Mouse (Mus musculus): Measurements from ENCODE around the gene Kif18b. TPM values are rescaled to one million over a fixed set of nuclear protein-coding genes. Genes with fewer than 3 reads are reported as not detected.
A peak's percentile ranks its signal among the peaks of the same experiment; 100 is the strongest.

Gene Kif18b
- polyA plus RNA-seq, 2 experiments, result 6.3 to 19.7 TPM

DNA sequence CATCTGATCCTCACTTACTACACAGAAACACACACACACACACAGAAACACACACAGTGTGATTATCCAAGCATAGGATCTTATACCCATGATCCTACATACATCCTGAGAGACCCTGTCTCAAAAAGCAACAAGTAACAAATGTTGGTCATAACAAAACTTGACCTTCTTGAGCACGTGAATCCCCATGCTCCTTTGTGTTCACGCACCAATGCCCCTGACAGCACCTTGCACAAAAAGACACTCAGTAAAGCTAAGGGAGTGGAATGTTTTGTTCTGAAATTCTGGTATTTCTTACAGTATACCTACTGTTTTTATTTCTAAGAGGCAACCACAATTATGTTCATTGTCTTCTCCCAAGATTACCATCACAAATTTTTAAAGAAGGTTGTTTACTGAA is 45.4 kb downstream of the Kif18b start:
- Histone ChIP-seq H3K4me1 (replicated peaks; ENCODE audit: control insufficient read depth in 2 of 2, insufficient read depth in 2 of 2, low read length in 1 of 2) (peaks cover 18 to 19% of the 10 kb centered on the region in 2 experiments), H3K9me3 (ENCODE audit: control insufficient read depth, low read length) (no peaks in the 10 kb centered on the region), H3K27ac (no peak overlapping the region; the same call in 1 of the 2 replicates), H3K27me3 (ENCODE audit: control insufficient read depth, insufficient read depth, low read length) (no peaks in the 10 kb centered on the region; the same call in 1 of the 2 replicates), H3K4me3 (ENCODE audit: insufficient read depth in 1 of 2, low read depth in 2 of 2, low read length in 2 of 2) (peak overlapping the region; percentile 96 to 98; a peak in 2 of 4 replicates), H3K36me3 (replicated peaks; ENCODE audit: control insufficient read depth, insufficient read depth, low read depth) (peaks cover 29% of the 10 kb centered on the region), H3K9ac (replicated peaks) (peak overlapping the region; percentile 93), H3K4me2 (ENCODE audit: low read depth) (peak overlapping the region; percentile 86)
- no peak for DNase-seq (ENCODE audit: low read depth in 3 of 3, low spot score in 3 of 3)
- 82% methylated on average over 2 of the region's 2 CpGs for WGBS (ENCODE audit: insufficient replicate concordance)
- no peak for TF ChIP-seq EP300 (IDR thresholded peaks at IDR 0.05; ENCODE audit: low read depth)
- TF ChIP-seq CTCF (IDR thresholded peaks at IDR 0.05; ENCODE audit: low read depth), result no peak
- ATAC-seq (ENCODE audit: insufficient read depth), result no peak

DNA sequence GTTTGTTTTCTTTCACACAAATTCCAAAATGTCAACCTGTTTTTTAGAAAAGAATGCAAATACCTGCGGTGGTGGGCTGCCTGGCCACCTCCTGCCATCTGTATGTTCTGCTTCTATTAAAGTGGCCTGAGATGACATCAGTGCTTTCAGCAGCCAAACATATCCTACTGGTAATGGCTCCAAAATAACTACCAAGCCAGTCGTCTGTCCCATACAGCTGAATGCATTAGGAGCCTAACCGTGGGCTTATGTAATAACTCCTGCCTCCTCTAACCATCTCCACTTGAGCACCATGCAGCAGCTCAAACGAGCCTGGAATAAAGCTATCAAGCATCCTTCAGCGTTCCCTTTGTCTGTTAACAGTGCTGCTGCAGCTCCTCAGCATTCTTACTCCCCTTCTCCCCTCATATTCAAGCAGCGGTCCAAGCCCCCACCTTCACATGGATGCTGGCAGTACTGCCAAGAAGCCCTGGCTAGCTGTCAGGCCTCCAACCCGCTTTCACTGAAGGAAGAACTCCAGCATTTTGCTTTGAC is 50.1 kb downstream of the Kif18b start:
- Histone ChIP-seq H3K27ac (no peak overlapping the region), H3K27me3 (ENCODE audit: control insufficient read depth, insufficient read depth, low read length) (no peaks in the 10 kb centered on the region), H3K9me3 (ENCODE audit: control insufficient read depth, low read length) (no peaks in the 10 kb centered on the region), H3K4me2 (ENCODE audit: low read depth) (no peak overlapping the region), H3K4me1 (replicated peaks; ENCODE audit: control insufficient read depth in 2 of 2, insufficient read depth in 2 of 2, low read length in 1 of 2) (peaks cover 4 to 7% of the 10 kb centered on the region in 2 experiments), H3K36me3 (replicated peaks; ENCODE audit: control insufficient read depth, insufficient read depth, low read depth) (peaks cover 45% of the 10 kb centered on the region), H3K9ac (replicated peaks) (no peak overlapping the region), H3K4me3 (ENCODE audit: insufficient read depth in 1 of 2, low read depth in 2 of 2, low read length in 2 of 2) (no peak overlapping the region)
- TF ChIP-seq EP300 (IDR thresholded peaks at IDR 0.05; ENCODE audit: low read depth) (no peak), CTCF (IDR thresholded peaks at IDR 0.05; ENCODE audit: low read depth) (no peak)
- ATAC-seq (ENCODE audit: insufficient read depth), result no peak
- 77% methylated on average over 7 of the region's 7 CpGs for WGBS (ENCODE audit: insufficient replicate concordance)
- no peak for DNase-seq (ENCODE audit: low read depth in 3 of 3, low spot score in 3 of 3)

DNA sequence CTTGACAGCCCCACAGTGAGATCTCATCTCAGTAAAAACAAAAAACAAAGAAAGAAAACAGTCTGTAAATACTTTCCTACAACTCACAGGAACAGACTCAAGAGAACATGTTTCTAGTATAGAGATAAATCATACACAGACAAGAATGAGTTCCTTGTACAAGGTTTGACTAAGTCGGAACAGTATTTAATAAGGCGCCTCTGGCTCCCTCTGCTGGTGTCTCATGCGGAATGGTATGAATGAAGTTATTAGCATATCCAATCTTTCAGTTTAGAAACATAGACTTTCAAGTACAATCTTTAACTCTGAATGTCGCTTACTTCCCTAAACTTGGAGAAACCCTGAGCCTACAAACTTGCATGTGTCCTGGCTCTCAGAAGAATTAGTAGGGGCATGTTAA is 60.7 kb downstream of the Kif18b start:
- DNase-seq (ENCODE audit: low read depth in 3 of 3, low spot score in 3 of 3) (no peak), ATAC-seq (ENCODE audit: insufficient read depth) (no peak)
- no peak overlapping the region for H3K9ac ChIP-seq (replicated peaks)
- peaks cover 69% of the 10 kb centered on the region for H3K36me3 ChIP-seq (replicated peaks; ENCODE audit: control insufficient read depth, insufficient read depth, low read depth)
- WGBS (ENCODE audit: insufficient replicate concordance), result 44% methylated on average over 4 of the region's 4 CpGs
- no peaks in the 10 kb centered on the region for H3K27me3 ChIP-seq (ENCODE audit: control insufficient read depth, insufficient read depth, low read length)
- H3K9me3 ChIP-seq (ENCODE audit: control insufficient read depth, low read length), result no peaks in the 10 kb centered on the region
- no peak overlapping the region for H3K27ac ChIP-seq
- H3K4me2 ChIP-seq (ENCODE audit: low read depth), result no peak overlapping the region
- H3K4me3 ChIP-seq (ENCODE audit: insufficient read depth in 1 of 2, low read depth in 2 of 2, low read length in 2 of 2), result no peak overlapping the region
- H3K4me1 ChIP-seq (replicated peaks; ENCODE audit: control insufficient read depth in 2 of 2, insufficient read depth in 2 of 2, low read length in 1 of 2), result no peaks in the 10 kb centered on the region
- TF ChIP-seq CTCF (IDR thresholded peaks at IDR 0.05; ENCODE audit: low read depth), result peak; percentile 52; the same call in 1 of the 2 replicates
- no peak for TF ChIP-seq EP300 (IDR thresholded peaks at IDR 0.05; ENCODE audit: low read depth)

DNA sequence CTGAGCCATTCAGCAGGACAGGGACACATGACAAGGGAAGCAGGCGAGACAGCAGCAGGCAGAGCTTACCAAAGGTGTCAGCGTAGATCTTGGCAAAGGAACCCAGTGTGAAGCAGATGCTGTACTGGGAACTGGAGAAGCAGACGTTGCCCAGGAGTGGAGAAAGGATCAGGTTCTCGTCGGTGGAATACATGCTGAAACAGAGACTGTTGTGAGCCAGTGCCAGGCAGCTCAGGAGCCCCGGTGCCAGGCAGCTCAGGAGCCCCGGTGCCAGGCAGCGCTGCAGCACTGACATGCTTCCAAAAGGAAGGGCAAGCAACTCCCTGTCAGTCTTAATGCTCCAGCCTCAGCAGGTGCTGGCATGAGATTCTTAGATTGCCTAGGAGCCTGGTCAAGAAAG is 65.0 kb downstream of the Kif18b start:
- WGBS (ENCODE audit: insufficient replicate concordance), result 83% methylated on average over 8 of the region's 8 CpGs
- H3K4me2 ChIP-seq (ENCODE audit: low read depth), result no peak overlapping the region
- H3K9me3 ChIP-seq (ENCODE audit: control insufficient read depth, low read length), result no peaks in the 10 kb centered on the region
- DNase-seq (ENCODE audit: low read depth in 3 of 3, low spot score in 3 of 3), result no peak
- TF ChIP-seq EP300 (IDR thresholded peaks at IDR 0.05; ENCODE audit: low read depth), result no peak
- no peak for TF ChIP-seq CTCF (IDR thresholded peaks at IDR 0.05; ENCODE audit: low read depth)
- H3K27ac ChIP-seq, result no peak overlapping the region
- H3K27me3 ChIP-seq (ENCODE audit: control insufficient read depth, insufficient read depth, low read length), result no peaks in the 10 kb centered on the region
- peaks cover 67% of the 10 kb centered on the region for H3K36me3 ChIP-seq (replicated peaks; ENCODE audit: control insufficient read depth, insufficient read depth, low read depth)
- no peak for ATAC-seq (ENCODE audit: insufficient read depth)
- H3K4me1 ChIP-seq (replicated peaks; ENCODE audit: control insufficient read depth in 2 of 2, insufficient read depth in 2 of 2, low read length in 1 of 2), result no peaks in the 10 kb centered on the region
- no peak overlapping the region for H3K9ac ChIP-seq (replicated peaks)
- H3K4me3 ChIP-seq (ENCODE audit: insufficient read depth in 1 of 2, low read depth in 2 of 2, low read length in 2 of 2), result no peak overlapping the region

DNA sequence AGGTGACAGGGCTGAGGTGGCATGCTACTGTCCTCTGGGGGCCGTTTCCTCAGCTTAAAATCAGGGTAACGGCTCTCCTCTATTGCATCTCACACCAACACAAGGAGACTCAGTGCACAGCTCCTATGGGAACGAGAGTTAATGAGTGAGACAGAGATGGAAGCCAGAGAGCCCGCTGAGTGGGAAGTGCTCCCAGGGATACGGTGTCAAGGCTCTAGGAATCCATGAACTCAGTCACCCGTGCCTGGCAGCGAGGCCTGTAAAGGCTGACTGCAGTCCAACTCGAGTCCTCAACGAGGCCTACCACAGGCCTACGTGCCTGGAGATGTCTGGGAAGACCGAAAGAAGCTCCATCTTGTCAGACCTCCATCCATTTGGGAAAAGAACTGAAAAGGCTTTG is 66.0 kb downstream of the Kif18b start:
- no peak overlapping the region for H3K4me2 ChIP-seq (ENCODE audit: low read depth)
- H3K4me3 ChIP-seq (ENCODE audit: insufficient read depth in 1 of 2, low read depth in 2 of 2, low read length in 2 of 2), result no peak overlapping the region
- H3K36me3 ChIP-seq (replicated peaks; ENCODE audit: control insufficient read depth, insufficient read depth, low read depth), result peaks cover 68% of the 10 kb centered on the region
- H3K9me3 ChIP-seq (ENCODE audit: control insufficient read depth, low read length), result no peaks in the 10 kb centered on the region
- ATAC-seq (ENCODE audit: insufficient read depth), result no peak
- no peak overlapping the region for H3K27ac ChIP-seq
- no peaks in the 10 kb centered on the region for H3K4me1 ChIP-seq (replicated peaks; ENCODE audit: control insufficient read depth in 2 of 2, insufficient read depth in 2 of 2, low read length in 1 of 2)
- WGBS (ENCODE audit: insufficient replicate concordance), result 88% methylated on average over 11 of the region's 11 CpGs
- no peak overlapping the region for H3K9ac ChIP-seq (replicated peaks)
- H3K27me3 ChIP-seq (ENCODE audit: control insufficient read depth, insufficient read depth, low read length), result no peaks in the 10 kb centered on the region
- no peak for DNase-seq (ENCODE audit: low read depth in 3 of 3, low spot score in 3 of 3)
- no peak for TF ChIP-seq EP300 (IDR thresholded peaks at IDR 0.05; ENCODE audit: low read depth)
- TF ChIP-seq CTCF (IDR thresholded peaks at IDR 0.05; ENCODE audit: low read depth), result no peak
